In the genomic region with DNA sequence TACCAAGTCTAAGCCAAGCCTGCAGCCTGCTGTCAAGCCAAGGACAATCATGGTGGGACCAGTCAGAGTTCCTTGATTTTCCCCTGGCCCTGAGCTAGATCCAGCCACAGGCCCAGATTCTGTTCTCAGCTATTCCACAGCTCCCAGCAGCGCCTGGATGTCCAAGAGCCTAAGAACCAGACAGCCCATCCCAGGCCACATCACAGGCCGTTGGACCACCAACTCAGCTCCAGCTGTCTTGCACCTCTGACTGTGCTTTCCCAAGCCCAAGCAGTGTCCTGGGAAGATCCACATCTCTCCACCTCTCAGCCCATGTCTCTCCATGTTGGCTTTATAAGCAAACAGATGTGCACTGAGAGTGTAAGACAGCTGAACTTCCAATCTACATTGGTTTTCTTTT, we compare ENCODE assay signal across 15 mouse cellular contexts.
"Had no signal": no experiment of that assay in that cellular context is flagged by ENCODE, and none has a peak within 500 bp of the region (broad histone marks: within the 10 kb centered on the region; RNA-seq: fewer than 3 reads in every experiment).

No protein-coding gene starts in this region.

- H3K4me3 ChIP-seq: neural tube, embryonic 13.5 days; neural tube, embryonic 15.5 days; stomach, embryonic 15.5 days had no signal

- H3K9me3 ChIP-seq: neural tube, embryonic 13.5 days; neural tube, embryonic 15.5 days; stomach, embryonic 15.5 days had no signal

- H3K4me2 ChIP-seq: neural tube, embryonic 13.5 days; neural tube, embryonic 15.5 days; stomach, embryonic 15.5 days had no signal

- H3K27me3 ChIP-seq: neural tube, embryonic 13.5 days; neural tube, embryonic 15.5 days; stomach, embryonic 15.5 days had no signal

- H3K36me3 ChIP-seq: neural tube, embryonic 13.5 days; neural tube, embryonic 15.5 days; stomach, embryonic 15.5 days had no signal

- H3K4me1 ChIP-seq: neural tube, embryonic 15.5 days; stomach, embryonic 15.5 days had no signal

- H3K9ac ChIP-seq: neural tube, embryonic 13.5 days; neural tube, embryonic 15.5 days; stomach, embryonic 15.5 days had no signal

- H3K27ac ChIP-seq: neural tube, embryonic 13.5 days; neural tube, embryonic 15.5 days; stomach, embryonic 15.5 days; stomach, postnatal 0 days had no signal

- DNase-seq: right cerebral cortex, adult 18-20 months; right cerebral cortex, postnatal 14 days; right cerebral cortex, postnatal 25 days; right cerebral cortex, postnatal 4 days; spleen, adult 18-20 months; thymus, adult 18-20 months; thymus, adult 2 months; thymus, postnatal 14 days; thymus, postnatal 25 days; thymus, postnatal 36 days; thymus, postnatal 4 days had no signal
